10 mouse cellular contexts compared by ENCODE assay signal in genomic region chr8:6132243-6132751, GRCm38 (mm10).
DNase-seq lines count a peak whose midpoint lies in the region; ATAC-seq lines count a peak whose summit lies in the region.
"Had no signal": no experiment of that assay in that cellular context is flagged by ENCODE, and none has a peak within 500 bp of the region (broad histone marks: within the 10 kb centered on the region; RNA-seq: fewer than 3 reads in every experiment).

No protein-coding gene starts in this region.

- no peak overlapping the region for H3K4me3 ChIP-seq in neural tube, embryonic 12.5 days
- no peak overlapping the region for H3K4me3 ChIP-seq in neural tube, embryonic 15.5 days (replicated peaks)
- no peak overlapping the region for H3K4me3 ChIP-seq in forebrain, embryonic 14.5 days (ENCODE audit: low read depth, low read length)
- no peak overlapping the region for H3K4me3 ChIP-seq in midbrain, embryonic 11.5 days (ENCODE audit: low read depth, low read length)
- no peak overlapping the region for H3K4me3 ChIP-seq in heart, embryonic 12.5 days
- H3K4me3 ChIP-seq: stomach, embryonic 15.5 days had no signal

- H3K4me2 ChIP-seq in neural tube, embryonic 12.5 days (replicated peaks) = 0 out of 2 replicates have a peak overlapping the region, but pooled peaks have one; percentile 14
- H3K4me2 ChIP-seq in neural tube, embryonic 15.5 days = no peak overlapping the region
- H3K4me2 ChIP-seq in forebrain, embryonic 14.5 days (ENCODE audit: low read length) = no peak overlapping the region
- no peak overlapping the region for H3K4me2 ChIP-seq in midbrain, embryonic 11.5 days
- H3K4me2 ChIP-seq in heart, embryonic 12.5 days = no peak overlapping the region
- H3K4me2 ChIP-seq: heart, embryonic 11.5 days; stomach, embryonic 15.5 days had no signal

- H3K9me3 ChIP-seq in neural tube, embryonic 12.5 days = no peaks in the 10 kb centered on the region; the same call in 1 of the 2 replicates
- no peaks in the 10 kb centered on the region for H3K9me3 ChIP-seq in neural tube, embryonic 15.5 days (replicated peaks)
- H3K9me3 ChIP-seq in forebrain, embryonic 14.5 days (replicated peaks; ENCODE audit: control insufficient read depth, low read length) = no peaks in the 10 kb centered on the region
- H3K9me3 ChIP-seq in midbrain, embryonic 11.5 days (ENCODE audit: control insufficient read depth, low read length) = no peaks in the 10 kb centered on the region
- 0 out of 2 replicates have a peak, but pooled peaks cover 2% of the 10 kb centered on the region for H3K9me3 ChIP-seq in heart, embryonic 12.5 days (replicated peaks)
- H3K9me3 ChIP-seq: stomach, embryonic 15.5 days had no signal

- 0 out of 2 replicates have a peak, but pooled peaks cover 4% of the 10 kb centered on the region for H3K4me1 ChIP-seq in neural tube, embryonic 12.5 days
- 0 out of 2 replicates have a peak, but pooled peaks cover 3% of the 10 kb centered on the region for H3K4me1 ChIP-seq in neural tube, embryonic 15.5 days
- no peaks in the 10 kb centered on the region for H3K4me1 ChIP-seq in forebrain, embryonic 14.5 days (ENCODE audit: control insufficient read depth, insufficient read depth, low read length)
- H3K4me1 ChIP-seq in midbrain, embryonic 11.5 days (ENCODE audit: control insufficient read depth, insufficient read depth, low read length) = peaks cover 5% of the 10 kb centered on the region; the same call in 1 of the 2 replicates
- H3K4me1 ChIP-seq in heart, embryonic 12.5 days (replicated peaks) = no peaks in the 10 kb centered on the region
- H3K4me1 ChIP-seq: stomach, embryonic 15.5 days had no signal

- peak; percentile 94 for ATAC-seq in neural tube, embryonic 12.5 days (ENCODE audit: low FRiP score, low read depth)
- no peak for ATAC-seq in neural tube, embryonic 15.5 days (ENCODE audit: low FRiP score)
- peak; percentile 82 for ATAC-seq in forebrain, embryonic 14.5 days
- ATAC-seq in midbrain, embryonic 11.5 days (ENCODE audit: low FRiP score) = peak; percentile 94
- no peak for ATAC-seq in heart, embryonic 12.5 days (ENCODE audit: insufficient number of reproducible peaks, low FRiP score)

- no peaks in the 10 kb centered on the region for H3K36me3 ChIP-seq in neural tube, embryonic 12.5 days
- no peaks in the 10 kb centered on the region for H3K36me3 ChIP-seq in neural tube, embryonic 15.5 days
- no peaks in the 10 kb centered on the region for H3K36me3 ChIP-seq in forebrain, embryonic 14.5 days (ENCODE audit: control insufficient read depth, insufficient read depth, low read length)
- no peaks in the 10 kb centered on the region for H3K36me3 ChIP-seq in midbrain, embryonic 11.5 days (ENCODE audit: control insufficient read depth, insufficient read depth, low read length)
- no peaks in the 10 kb centered on the region for H3K36me3 ChIP-seq in heart, embryonic 12.5 days
- H3K36me3 ChIP-seq: stomach, embryonic 15.5 days had no signal

- 19% methylated on average over 3 of the region's 3 CpGs for WGBS in neural tube, embryonic 12.5 days
- WGBS in neural tube, embryonic 15.5 days = 14% methylated on average over 3 of the region's 3 CpGs
- 7% methylated on average over 3 of the region's 3 CpGs for WGBS in forebrain, embryonic 14.5 days
- 13% methylated on average over 3 of the region's 3 CpGs for WGBS in midbrain, embryonic 11.5 days
- WGBS in heart, embryonic 12.5 days = 55% methylated on average over 3 of the region's 3 CpGs

- no peaks in the 10 kb centered on the region for H3K27me3 ChIP-seq in neural tube, embryonic 12.5 days (replicated peaks)
- H3K27me3 ChIP-seq in neural tube, embryonic 15.5 days (replicated peaks) = no peaks in the 10 kb centered on the region
- H3K27me3 ChIP-seq in forebrain, embryonic 14.5 days (replicated peaks; ENCODE audit: control insufficient read depth, insufficient read depth, low read length) = no peaks in the 10 kb centered on the region
- H3K27me3 ChIP-seq in midbrain, embryonic 11.5 days (ENCODE audit: control insufficient read depth, insufficient read depth, low read length) = no peaks in the 10 kb centered on the region
- H3K27me3 ChIP-seq in heart, embryonic 12.5 days (replicated peaks) = no peaks in the 10 kb centered on the region
- H3K27me3 ChIP-seq: stomach, embryonic 15.5 days had no signal

- DNase-seq in forebrain, embryonic 14.5 days (ENCODE audit: low spot score) = peak; percentile 51
- peak; percentile 88 for DNase-seq in midbrain, embryonic 11.5 days (ENCODE audit: low spot score, missing footprints)
- no peak for DNase-seq in spleen, postnatal 10 days (ENCODE audit: low spot score in 2 of 2)
- DNase-seq in heart, adult 8-10 months (ENCODE audit: low spot score) = no peak
- DNase-seq: kidney, adult 11 months had no signal

- H3K9ac ChIP-seq in neural tube, embryonic 12.5 days = no peak overlapping the region
- H3K9ac ChIP-seq in neural tube, embryonic 15.5 days (replicated peaks) = no peak overlapping the region
- H3K9ac ChIP-seq in forebrain, embryonic 14.5 days (ENCODE audit: low read length) = no peak overlapping the region
- H3K9ac ChIP-seq in midbrain, embryonic 11.5 days (ENCODE audit: low read length) = no peak overlapping the region
- H3K9ac ChIP-seq in heart, embryonic 12.5 days = no peak overlapping the region
- H3K9ac ChIP-seq: stomach, embryonic 15.5 days had no signal

- no peak overlapping the region for H3K27ac ChIP-seq in neural tube, embryonic 12.5 days
- H3K27ac ChIP-seq in neural tube, embryonic 15.5 days (replicated peaks) = no peak overlapping the region
- H3K27ac ChIP-seq in forebrain, embryonic 14.5 days (ENCODE audit: low read depth, low read length) = no peak overlapping the region
- H3K27ac ChIP-seq in midbrain, embryonic 11.5 days (ENCODE audit: low read depth, low read length) = no peak overlapping the region
- no peak overlapping the region for H3K27ac ChIP-seq in heart, embryonic 12.5 days (ENCODE audit: poor library complexity, severe bottlenecking)
- H3K27ac ChIP-seq: stomach, embryonic 15.5 days had no signal

Comparison
In these comparisons a context has a peak if more than half of its experiments do, and no peak if none do; other contexts are left out.
1. ATAC-seq: peak in neural tube, embryonic 12.5 days (single experiment), forebrain, embryonic 14.5 days (single experiment) and midbrain, embryonic 11.5 days (single experiment); none in neural tube, embryonic 15.5 days (single experiment) and heart, embryonic 12.5 days (single experiment).
2. DNase-seq: peak in forebrain, embryonic 14.5 days (single experiment) and midbrain, embryonic 11.5 days (single experiment); none in spleen, postnatal 10 days (0 of 2) and heart, adult 8-10 months (single experiment).